Mouse (Mus musculus) embryonic facial prominence, embryonic 13.5 days (tissue): ENCODE data around the gene Phb. TPM values are rescaled to one million over a fixed set of nuclear protein-coding genes. Genes with fewer than 3 reads are reported as not detected.

ENCODE experiments used
- ATAC-seq: fragments of 200-750 bp; cut with Nextera tagmentation; 2 replicates; pipeline ENCODE4 v1.8.0; 2017; ENCODE audit warnings: low read depth; ENCODE audit not compliant: insufficient number of reproducible peaks, insufficient read depth, low FRiP score, low TSS enrichment
- H3K27ac ChIP-seq: fragments of 300-500 bp; sonication (generic); 2 replicates; pipeline ENCODE4 v1.5.1; 2015; ENCODE audit warnings: moderate library complexity, mild to moderate bottlenecking, inconsistent platforms
- H3K27me3 ChIP-seq: fragments of 300-500 bp; sonication (generic); 2 replicates; pipeline ENCODE4 v1.6.1; 2015; ENCODE audit warnings: mild to moderate bottlenecking, inconsistent platforms
- H3K36me3 ChIP-seq: fragments of 300-500 bp; sonication (generic); 2 replicates; pipeline ENCODE4 v1.6.1; 2015; ENCODE audit warnings: mild to moderate bottlenecking, inconsistent platforms
- H3K4me1 ChIP-seq: fragments of 300-500 bp; sonication (generic); 2 replicates; pipeline ENCODE4 v1.6.1; 2015; ENCODE audit warnings: inconsistent platforms
- H3K4me2 ChIP-seq: fragments of 300-500 bp; sonication (generic); 2 replicates; pipeline ENCODE4 v1.6.1; 2015; ENCODE audit warnings: moderate library complexity, mild to moderate bottlenecking, inconsistent platforms
- H3K4me3 ChIP-seq: fragments of 300-500 bp; sonication (generic); 2 replicates; pipeline ENCODE4 v1.5.1; 2015; ENCODE audit warnings: mild to moderate bottlenecking, inconsistent platforms
- H3K9ac ChIP-seq: fragments of 300-500 bp; sonication (generic); 2 replicates; pipeline ENCODE4 v1.6.1; 2015; ENCODE audit warnings: mild to moderate bottlenecking, inconsistent platforms
- H3K9me3 ChIP-seq: fragments of 300-500 bp; sonication (generic); 2 replicates; pipeline ENCODE4 v1.6.1; 2016; ENCODE audit warnings: inconsistent platforms
- WGBS: fragments of 180-500 bp; shearing (Covaris S2); methylation state at CpG from one replicate; pipeline ENCODE4 v1.1.7; 2015; ENCODE audit warnings: mixed read lengths; 5-methylcytosine and 5-hydroxymethylcytosine counted together
- polyA plus RNA-seq: library from polyadenylated mRNA; unstranded; fragments of >200 nt; fragmentation: Nextera tagmentation; extraction: Ambion mirVana; gene quantifications from 2 replicates; pipeline ENCODE4 v1.2.1, GENCODE M21; 2015

Gene Phb
- polyA plus RNA-seq, 1 experiment from 2014 or later: 218 TPM

- no peak for ATAC-seq
- Histone ChIP-seq H3K4me3 (no peak overlapping the region), H3K27me3 (no peaks in the 10 kb centered on the region), H3K9ac (0 out of 2 replicates have a peak overlapping the region, but pooled peaks have one; percentile 11), H3K4me1 (peaks cover 10% of the 10 kb centered on the region; the same call in 1 of the 2 replicates), H3K27ac (no peak overlapping the region), H3K36me3 (no peaks in the 10 kb centered on the region), H3K9me3 (no peaks in the 10 kb centered on the region), H3K4me2 (no peak overlapping the region)
- 60% methylated on average over 7 of the region's 7 CpGs for WGBS
Observed at GRCm38 (mm10) chr11:95688981-95689380, 22.2 kb downstream of the Phb start.

GRCm38 (mm10) chr11:95689544-95689943 is 22.8 kb downstream of the Phb start:
- Histone ChIP-seq H3K9me3 (no peaks in the 10 kb centered on the region), H3K4me2 (no peak overlapping the region), H3K4me3 (no peak overlapping the region), H3K9ac (no peak overlapping the region), H3K4me1 (peaks cover 10% of the 10 kb centered on the region; the same call in 1 of the 2 replicates), H3K27me3 (no peaks in the 10 kb centered on the region), H3K36me3 (no peaks in the 10 kb centered on the region), H3K27ac (no peak overlapping the region)
- ATAC-seq: no peak
- 82% methylated on average over 3 of the region's 3 CpGs for WGBS

- Histone ChIP-seq H3K9ac (no peak overlapping the region), H3K4me3 (no peak overlapping the region), H3K4me1 (no peaks in the 10 kb centered on the region), H3K27ac (no peak overlapping the region), H3K27me3 (no peaks in the 10 kb centered on the region), H3K4me2 (no peak overlapping the region), H3K36me3 (no peaks in the 10 kb centered on the region), H3K9me3 (no peaks in the 10 kb centered on the region)
- WGBS: 78% methylated on average over 5 of the region's 5 CpGs
- no peak for ATAC-seq
Observed at GRCm38 (mm10) chr11:95698541-95698940, 31.8 kb downstream of the Phb start.

DNA sequence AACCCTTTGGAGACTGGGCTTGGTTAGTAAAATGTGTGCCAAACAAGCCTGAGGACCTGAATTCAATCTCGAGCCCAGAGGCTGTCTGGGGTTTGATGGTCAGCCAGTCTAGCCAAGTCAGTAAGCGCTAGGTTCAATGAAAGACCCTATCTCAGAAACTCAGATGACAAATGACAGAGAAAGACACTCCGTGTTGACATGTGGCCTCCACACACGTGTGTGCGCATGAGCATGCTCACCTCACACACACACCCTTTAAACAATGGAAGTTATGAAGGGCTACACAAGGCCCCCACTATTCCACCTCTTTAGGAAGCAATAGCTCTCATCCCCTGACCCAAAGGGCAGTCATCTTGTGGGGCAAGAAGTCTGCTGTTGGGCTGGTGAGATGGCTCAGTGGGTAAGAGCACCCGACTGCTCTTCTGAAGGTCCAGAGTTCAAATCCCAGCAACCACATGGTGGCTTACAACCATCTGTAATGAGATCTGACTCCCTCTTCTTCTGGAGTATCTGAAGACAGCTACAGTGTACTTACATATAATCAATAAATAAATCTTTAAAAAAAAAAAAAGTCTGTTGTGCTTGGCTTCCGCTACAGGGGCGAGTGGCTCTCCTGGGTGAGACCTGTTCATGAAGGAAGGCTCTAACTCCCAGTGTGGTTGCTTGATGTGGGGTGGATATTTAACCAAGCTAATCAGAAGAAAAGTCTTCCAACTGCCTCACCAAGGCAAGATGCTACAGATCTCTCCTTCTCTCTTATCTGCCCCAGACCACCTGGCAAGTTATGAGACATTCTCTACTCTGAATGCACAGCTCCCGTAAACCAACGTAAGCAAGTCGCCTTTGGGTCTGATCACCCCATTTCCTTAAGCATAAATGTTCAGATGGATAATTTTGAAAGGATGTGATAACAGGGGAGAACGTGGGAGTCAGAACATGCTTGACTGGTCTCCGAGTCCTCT is 34.3 kb downstream of the Phb start:
- no peak overlapping the region for H3K27ac ChIP-seq
- no peaks in the 10 kb centered on the region for H3K36me3 ChIP-seq
- no peak overlapping the region for H3K4me3 ChIP-seq
- H3K4me1 ChIP-seq: no peaks in the 10 kb centered on the region
- no peaks in the 10 kb centered on the region for H3K9me3 ChIP-seq
- WGBS: 91% methylated on average over 13 of the region's 13 CpGs
- H3K27me3 ChIP-seq: no peaks in the 10 kb centered on the region
- H3K4me2 ChIP-seq: no peak overlapping the region
- ATAC-seq: no peak
- no peak overlapping the region for H3K9ac ChIP-seq

DNA sequence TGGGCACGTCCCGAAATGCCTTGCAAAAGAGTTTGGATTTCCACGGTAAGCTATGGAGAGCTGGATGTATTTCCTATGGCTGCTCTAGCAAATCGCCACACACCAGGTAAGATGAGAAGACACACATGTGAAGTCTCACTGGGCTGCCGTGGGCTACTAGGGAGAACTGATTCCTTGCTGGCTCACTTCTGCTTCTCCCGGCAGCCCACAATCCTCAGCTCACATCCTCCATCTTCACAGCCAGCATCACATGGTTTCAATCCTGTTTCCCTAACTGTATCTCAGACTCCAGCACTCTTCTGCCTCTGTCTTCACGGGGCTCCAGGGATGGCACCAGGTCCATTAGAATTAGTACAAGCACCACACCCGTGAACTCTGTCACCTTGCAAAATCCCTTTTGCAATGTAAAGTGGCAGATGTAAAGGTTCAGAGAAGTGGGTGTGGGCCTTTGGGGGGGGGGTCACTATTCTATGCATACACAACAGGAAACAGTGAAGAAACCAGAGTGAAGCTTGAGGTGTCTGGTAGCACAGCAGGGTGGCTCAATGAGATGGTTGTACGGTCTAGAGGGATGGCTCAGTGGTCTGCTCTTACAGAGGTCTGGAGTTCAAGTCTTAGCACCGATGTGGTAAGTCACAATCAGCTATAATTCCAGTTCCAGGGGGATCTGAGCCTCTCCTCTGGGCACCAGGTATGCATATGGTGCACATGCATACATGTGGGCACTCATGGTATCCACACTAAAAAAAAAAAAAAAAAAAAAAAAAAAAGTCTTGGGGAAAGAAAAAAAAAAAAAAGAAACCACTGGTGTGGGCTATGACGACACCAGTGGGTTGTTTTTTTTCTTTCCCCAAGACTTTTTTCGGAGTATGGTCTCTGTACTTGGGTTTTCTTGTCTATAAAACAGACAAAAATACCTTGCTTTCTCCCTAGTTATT is 37.5 kb downstream of the Phb start:
- no peak overlapping the region for H3K4me2 ChIP-seq
- WGBS: 85% methylated on average over 12 of the region's 12 CpGs
- no peak overlapping the region for H3K4me3 ChIP-seq
- no peaks in the 10 kb centered on the region for H3K36me3 ChIP-seq
- peaks cover 7% of the 10 kb centered on the region; the same call in 1 of the 2 replicates for H3K4me1 ChIP-seq
- H3K9ac ChIP-seq: no peak overlapping the region
- no peak overlapping the region for H3K27ac ChIP-seq
- no peaks in the 10 kb centered on the region for H3K27me3 ChIP-seq
- no peak for ATAC-seq
- H3K9me3 ChIP-seq: no peaks in the 10 kb centered on the region

DNA sequence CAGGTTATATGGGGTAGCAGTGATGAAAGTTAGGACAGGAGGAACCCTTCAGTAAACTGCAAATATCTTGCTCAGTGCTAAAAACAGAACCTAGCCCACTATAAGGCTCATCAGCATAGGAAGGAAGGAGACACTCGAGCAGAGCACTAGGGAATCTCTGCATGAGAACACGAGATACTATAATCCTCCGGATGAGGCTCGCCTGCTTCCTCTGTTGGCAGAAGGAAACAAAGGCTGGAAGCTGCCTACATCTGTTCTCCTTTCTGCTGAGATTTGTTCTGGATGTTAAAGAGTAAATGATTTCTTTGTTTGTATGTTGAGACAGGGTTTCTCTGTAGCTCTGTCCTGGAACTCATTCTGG is 38.2 kb downstream of the Phb start:
- no peak overlapping the region for H3K4me3 ChIP-seq
- H3K9ac ChIP-seq: no peak overlapping the region
- no peak overlapping the region for H3K4me2 ChIP-seq
- ATAC-seq: no peak
- no peaks in the 10 kb centered on the region for H3K36me3 ChIP-seq
- H3K27ac ChIP-seq: no peak overlapping the region
- H3K4me1 ChIP-seq: peaks cover 7% of the 10 kb centered on the region; the same call in 1 of the 2 replicates
- H3K27me3 ChIP-seq: no peaks in the 10 kb centered on the region
- no peaks in the 10 kb centered on the region for H3K9me3 ChIP-seq
- WGBS: 52% methylated on average over 4 of the region's 4 CpGs

DNA sequence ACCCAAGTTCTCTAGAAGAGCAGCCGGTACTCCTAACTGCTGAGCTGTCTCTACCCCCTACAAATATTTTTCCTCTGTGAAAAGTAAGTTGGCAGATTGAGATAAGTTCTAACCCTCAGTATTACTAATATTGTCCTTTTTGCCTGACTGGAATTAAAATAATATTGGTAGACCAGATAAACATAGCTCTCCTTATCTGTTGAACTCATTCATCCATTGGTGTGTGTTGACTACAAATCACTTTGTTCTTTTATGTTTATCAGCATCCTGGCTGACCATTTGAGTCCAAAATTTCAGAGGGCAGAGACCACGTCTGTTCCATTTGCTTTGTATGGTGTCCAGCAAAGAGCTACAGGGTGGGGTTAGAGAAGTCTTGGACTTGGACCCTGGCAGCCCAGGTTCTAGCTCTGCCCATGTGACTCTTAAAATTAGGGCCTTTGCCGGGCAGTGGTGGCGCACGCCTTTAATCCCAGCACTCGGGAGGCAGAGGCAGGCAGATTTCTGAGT is 42.8 kb downstream of the Phb start:
- no peak overlapping the region for H3K27ac ChIP-seq
- H3K4me1 ChIP-seq: peaks cover 17% of the 10 kb centered on the region
- no peak overlapping the region for H3K4me2 ChIP-seq
- 93% methylated on average over 6 of the region's 6 CpGs for WGBS
- H3K36me3 ChIP-seq: no peaks in the 10 kb centered on the region
- H3K27me3 ChIP-seq: no peaks in the 10 kb centered on the region
- no peak overlapping the region for H3K4me3 ChIP-seq
- ATAC-seq: no peak
- no peaks in the 10 kb centered on the region for H3K9me3 ChIP-seq
- no peak overlapping the region for H3K9ac ChIP-seq

GRCm38 (mm10) chr11:95710478-95710877 is 43.7 kb downstream of the Phb start:
- H3K9ac ChIP-seq: no peak overlapping the region
- H3K27me3 ChIP-seq: no peaks in the 10 kb centered on the region
- no peak overlapping the region for H3K4me2 ChIP-seq
- peaks cover 26% of the 10 kb centered on the region for H3K4me1 ChIP-seq
- no peak overlapping the region for H3K4me3 ChIP-seq
- H3K36me3 ChIP-seq: no peaks in the 10 kb centered on the region
- no peak overlapping the region for H3K27ac ChIP-seq
- no peak for ATAC-seq
- H3K9me3 ChIP-seq: no peaks in the 10 kb centered on the region
- 85% methylated on average over 7 of the region's 7 CpGs for WGBS

DNA sequence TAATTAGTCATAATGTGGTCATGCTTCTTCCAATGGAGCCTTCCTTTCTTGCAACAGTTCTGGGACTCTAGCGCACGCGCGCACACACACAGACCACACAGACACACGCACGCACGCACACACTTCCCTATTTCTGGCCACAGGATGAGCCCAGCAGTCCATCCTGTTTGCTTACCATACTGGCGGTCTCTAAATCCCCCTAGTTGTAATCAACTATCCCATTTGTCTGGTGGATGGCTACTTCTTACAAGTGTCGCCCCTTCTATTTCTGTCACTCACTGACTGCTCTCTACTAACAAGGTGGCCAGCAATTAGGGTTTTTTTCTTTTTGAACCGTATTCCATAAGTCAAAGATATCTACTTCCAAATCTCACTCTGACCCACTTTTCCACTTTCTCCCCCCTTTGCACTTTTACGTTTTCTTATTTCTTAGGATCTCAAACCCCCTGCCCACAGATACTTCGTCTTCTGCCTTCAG is 45.4 kb downstream of the Phb start:
- H3K4me3 ChIP-seq: peak overlapping the region; percentile 85
- no peaks in the 10 kb centered on the region for H3K36me3 ChIP-seq
- no peak for ATAC-seq
- H3K4me1 ChIP-seq: peaks cover 35% of the 10 kb centered on the region
- H3K9ac ChIP-seq: peak overlapping the region; percentile 98
- H3K27ac ChIP-seq: peak overlapping the region; percentile 99
- no peaks in the 10 kb centered on the region for H3K27me3 ChIP-seq
- H3K9me3 ChIP-seq: no peaks in the 10 kb centered on the region
- H3K4me2 ChIP-seq: peak overlapping the region; percentile 90
- WGBS: 35% methylated on average over 12 of the region's 12 CpGs

DNA sequence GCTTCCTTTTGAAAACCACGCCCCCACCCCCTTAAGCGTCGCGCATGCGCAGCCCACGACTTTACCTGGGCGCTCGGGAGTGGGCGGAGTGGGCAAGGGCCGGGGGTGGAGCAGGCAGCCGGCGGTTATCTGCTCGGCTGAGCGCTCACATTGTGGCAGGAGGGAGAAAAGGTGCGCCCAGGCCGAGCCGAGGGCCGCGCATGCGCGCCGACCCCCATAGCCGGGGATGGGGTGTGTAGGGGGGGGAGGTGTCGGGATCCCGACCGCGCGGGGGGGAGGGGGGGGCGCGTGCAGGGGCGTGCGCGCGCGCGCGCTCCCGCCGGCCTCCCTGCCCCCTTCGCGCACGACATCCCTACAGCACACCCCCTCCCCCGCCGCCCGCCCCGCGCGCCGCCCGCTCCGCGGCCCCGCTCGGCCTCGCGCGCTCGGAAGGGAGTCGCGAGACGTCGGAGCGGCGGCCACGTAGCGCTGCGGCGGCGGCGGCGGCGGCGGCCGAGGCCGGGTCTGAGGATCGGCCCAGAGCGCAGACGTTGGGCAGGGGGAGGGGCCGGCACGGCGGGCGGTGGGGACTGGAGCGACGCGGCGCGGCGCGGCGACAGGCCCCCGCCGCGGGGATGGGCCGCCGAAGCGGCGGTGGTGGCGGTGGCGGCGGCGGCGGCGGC is 45.9 kb downstream of the Phb start, which contains the start of gene Zfp652:
TSS of gene Zfp652 (plus strand) at position 111 of the 662 bp plus-strand sequence.
- Histone ChIP-seq H3K9ac (peak within 1 kb of the TSS; percentile 98), H3K4me3 (peak within 1 kb of the TSS; percentile 85), H3K27ac (peak within 1 kb of the TSS; percentile 99), H3K4me1 (peaks cover 35% of the 10 kb centered on the region), H3K27me3 (no peaks in the 10 kb centered on the region), H3K4me2 (peak within 1 kb of the TSS; percentile 90), H3K9me3 (no peaks in the 10 kb centered on the region), H3K36me3 (no peaks in the 10 kb centered on the region)
- under 1% methylated on average over 29 of the region's 103 CpGs for WGBS
- peak; percentile 86 for ATAC-seq
